Mouse (Mus musculus): Measurements from ENCODE around the gene Eva1c. TPM values are rescaled to one million over a fixed set of nuclear protein-coding genes. Genes with fewer than 3 reads are reported as not detected.

Eva1c gene
- polyA plus RNA-seq, 1 experiment from 2014 or later = 1.7 TPM

DNA sequence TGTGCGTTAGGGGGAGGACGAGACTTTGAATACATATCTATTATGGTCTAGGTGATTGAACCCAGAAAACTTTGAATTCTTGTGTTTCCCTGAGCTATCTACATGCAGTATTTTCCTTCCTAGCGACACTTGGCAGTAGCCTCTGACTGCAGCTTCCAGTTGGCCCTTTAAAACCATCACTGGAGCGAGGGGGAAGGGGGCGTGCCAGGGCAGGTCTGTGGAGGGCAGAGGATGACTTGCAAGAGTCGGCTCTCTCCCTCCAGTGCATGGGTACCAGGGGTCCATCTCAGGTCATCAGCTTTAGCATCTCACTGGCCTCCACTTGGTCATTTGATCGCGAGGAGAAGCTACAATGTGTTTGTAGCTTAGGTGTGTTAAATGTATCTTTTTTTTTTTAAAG, 46.4 kb downstream of the Eva1c start:
- no peak for ATAC-seq (ENCODE audit: insufficient number of reproducible peaks, insufficient read depth, low FRiP score, low TSS enrichment)
- Histone ChIP-seq H3K27me3 (no peaks in the 10 kb centered on the region), H3K9ac (no peak overlapping the region), H3K4me2 (replicated peaks) (no peak overlapping the region), H3K36me3 (no peaks in the 10 kb centered on the region), H3K4me3 (no peak overlapping the region), H3K27ac (no peak overlapping the region), H3K4me1 (peaks cover 6% of the 10 kb centered on the region; the same call in 1 of the 2 replicates), H3K9me3 (no peaks in the 10 kb centered on the region)
- WGBS = 60% methylated on average over 8 of the region's 8 CpGs

- Histone ChIP-seq H3K4me1 (0 out of 2 replicates have a peak, but pooled peaks cover 3% of the 10 kb centered on the region), H3K27me3 (no peaks in the 10 kb centered on the region), H3K9me3 (no peaks in the 10 kb centered on the region), H3K4me3 (no peak overlapping the region), H3K36me3 (no peaks in the 10 kb centered on the region), H3K4me2 (replicated peaks) (no peak overlapping the region), H3K27ac (no peak overlapping the region), H3K9ac (no peak overlapping the region)
- WGBS = 69% methylated on average over 5 of the region's 5 CpGs
- ATAC-seq (ENCODE audit: insufficient number of reproducible peaks, insufficient read depth, low FRiP score, low TSS enrichment) = no peak
Observed at GRCm38 (mm10) chr16:90874536-90874935, 48.0 kb downstream of the Eva1c start.

DNA sequence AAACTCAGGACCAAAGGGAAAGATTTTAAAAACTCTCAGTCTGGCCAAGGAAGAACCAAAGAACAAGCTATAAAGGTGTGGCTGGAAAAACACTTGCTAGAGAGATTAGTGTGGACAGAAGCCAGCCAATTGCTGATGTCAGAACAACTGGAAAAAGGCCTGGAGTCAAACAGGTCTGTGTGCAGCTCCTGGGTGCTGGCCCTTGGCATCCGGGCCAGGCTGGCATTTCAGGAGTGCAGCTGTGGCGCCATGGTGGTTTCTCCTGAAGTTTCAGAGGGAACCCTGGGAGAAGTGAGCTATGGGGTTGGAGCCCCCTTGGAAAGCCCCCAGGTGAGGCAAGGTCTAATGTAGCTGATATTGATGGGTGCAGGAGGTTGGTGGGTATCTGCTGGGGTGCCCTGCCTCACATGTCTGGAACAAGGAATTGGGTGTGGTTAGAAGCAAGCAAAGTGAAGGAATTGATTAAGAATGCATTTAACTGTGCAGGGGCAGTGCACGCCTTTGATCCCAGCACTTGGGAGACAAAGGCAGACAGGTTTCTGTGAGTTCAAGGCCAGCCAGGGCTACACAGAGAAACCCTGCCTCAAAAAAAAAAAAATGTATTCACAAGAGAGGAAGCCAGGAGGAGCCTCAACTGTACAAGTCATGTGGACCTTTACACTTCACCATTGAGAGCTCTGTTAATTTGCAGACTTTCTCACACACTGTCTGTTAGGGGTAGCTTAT, 51.8 kb downstream of the Eva1c start:
- H3K4me1 ChIP-seq = peaks cover 16% of the 10 kb centered on the region; the same call in 1 of the 2 replicates
- 90% methylated on average over 3 of the region's 3 CpGs for WGBS
- no peak overlapping the region for H3K4me2 ChIP-seq (replicated peaks)
- no peak overlapping the region for H3K4me3 ChIP-seq
- no peak overlapping the region for H3K27ac ChIP-seq
- no peaks in the 10 kb centered on the region for H3K27me3 ChIP-seq
- no peaks in the 10 kb centered on the region for H3K36me3 ChIP-seq
- H3K9ac ChIP-seq = no peak overlapping the region
- no peak for ATAC-seq (ENCODE audit: insufficient number of reproducible peaks, insufficient read depth, low FRiP score, low TSS enrichment)
- no peaks in the 10 kb centered on the region for H3K9me3 ChIP-seq

DNA sequence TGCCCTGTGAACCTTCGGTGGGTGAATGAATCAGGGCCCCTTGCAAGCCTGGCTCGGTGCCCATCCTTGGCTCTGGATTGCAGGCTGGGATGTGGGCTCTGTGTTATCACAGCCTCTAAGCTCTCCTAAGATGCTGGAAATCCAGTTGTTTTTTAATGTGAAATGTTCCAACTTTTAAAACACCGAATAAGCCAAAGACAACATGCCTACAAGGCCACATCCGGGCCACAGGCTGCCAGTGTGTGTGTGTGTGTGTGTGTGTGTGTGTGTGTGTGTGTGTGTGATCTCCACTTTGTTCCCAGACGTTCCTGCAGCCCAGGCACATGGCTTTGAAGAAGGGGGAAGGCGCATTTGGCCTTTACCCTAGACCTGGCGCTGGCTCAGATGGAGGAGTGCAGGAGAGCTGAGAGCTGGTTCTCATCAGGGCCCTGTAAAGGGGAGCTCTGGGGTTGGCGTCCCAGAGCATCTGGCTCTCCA, 56.0 kb downstream of the Eva1c start:
- WGBS = 48% methylated on average over 8 of the region's 8 CpGs

GRCm38 (mm10) chr16:90885351-90885750, 58.8 kb downstream of the Eva1c start:
- H3K36me3 ChIP-seq = no peaks in the 10 kb centered on the region
- H3K4me3 ChIP-seq = no peak overlapping the region
- no peak overlapping the region for H3K27ac ChIP-seq
- H3K4me2 ChIP-seq (replicated peaks) = no peak overlapping the region
- no peak overlapping the region for H3K9ac ChIP-seq
- H3K27me3 ChIP-seq = no peaks in the 10 kb centered on the region
- no peaks in the 10 kb centered on the region for H3K9me3 ChIP-seq
- H3K4me1 ChIP-seq = peaks cover 29% of the 10 kb centered on the region; the same call in 1 of the 2 replicates
- no peak for ATAC-seq (ENCODE audit: insufficient number of reproducible peaks, insufficient read depth, low FRiP score, low TSS enrichment)
- 86% methylated on average over 2 of the region's 2 CpGs for WGBS

More for the DNA sequence above, 56.0 kb downstream of the Eva1c start:
- Histone ChIP-seq H3K4me3 (no peak overlapping the region), H3K9me3 (no peaks in the 10 kb centered on the region), H3K36me3 (no peaks in the 10 kb centered on the region), H3K4me2 (replicated peaks) (no peak overlapping the region), H3K4me1 (peaks cover 29% of the 10 kb centered on the region; the same call in 1 of the 2 replicates), H3K27me3 (no peaks in the 10 kb centered on the region), H3K9ac (no peak overlapping the region), H3K27ac (peak overlapping the region; percentile 30; the same call in 1 of the 2 replicates)
- ATAC-seq (ENCODE audit: insufficient number of reproducible peaks, insufficient read depth, low FRiP score, low TSS enrichment) = peak; percentile 83

- H3K27me3 ChIP-seq = no peaks in the 10 kb centered on the region
- no peak overlapping the region for H3K4me2 ChIP-seq (replicated peaks)
- H3K27ac ChIP-seq = no peak overlapping the region
- H3K4me1 ChIP-seq = peaks cover 30% of the 10 kb centered on the region; the same call in 1 of the 2 replicates
- H3K9me3 ChIP-seq = no peaks in the 10 kb centered on the region
- H3K4me3 ChIP-seq = no peak overlapping the region
- no peaks in the 10 kb centered on the region for H3K36me3 ChIP-seq
- ATAC-seq (ENCODE audit: insufficient number of reproducible peaks, insufficient read depth, low FRiP score, low TSS enrichment) = no peak
- H3K9ac ChIP-seq = no peak overlapping the region
- 71% methylated on average over 9 of the region's 9 CpGs for WGBS
Observed at GRCm38 (mm10) chr16:90885781-90886565, 59.5 kb downstream of the Eva1c start.

- Histone ChIP-seq H3K9ac (no peak overlapping the region), H3K4me2 (replicated peaks) (no peak overlapping the region), H3K4me3 (no peak overlapping the region), H3K9me3 (no peaks in the 10 kb centered on the region), H3K27ac (no peak overlapping the region), H3K36me3 (no peaks in the 10 kb centered on the region), H3K4me1 (peaks cover 20% of the 10 kb centered on the region), H3K27me3 (no peaks in the 10 kb centered on the region)
- no peak for ATAC-seq (ENCODE audit: insufficient number of reproducible peaks, insufficient read depth, low FRiP score, low TSS enrichment)
- WGBS = 86% methylated on average over 9 of the region's 9 CpGs
Observed at GRCm38 (mm10) chr16:90890683-90891082, 64.2 kb downstream of the Eva1c start.

DNA sequence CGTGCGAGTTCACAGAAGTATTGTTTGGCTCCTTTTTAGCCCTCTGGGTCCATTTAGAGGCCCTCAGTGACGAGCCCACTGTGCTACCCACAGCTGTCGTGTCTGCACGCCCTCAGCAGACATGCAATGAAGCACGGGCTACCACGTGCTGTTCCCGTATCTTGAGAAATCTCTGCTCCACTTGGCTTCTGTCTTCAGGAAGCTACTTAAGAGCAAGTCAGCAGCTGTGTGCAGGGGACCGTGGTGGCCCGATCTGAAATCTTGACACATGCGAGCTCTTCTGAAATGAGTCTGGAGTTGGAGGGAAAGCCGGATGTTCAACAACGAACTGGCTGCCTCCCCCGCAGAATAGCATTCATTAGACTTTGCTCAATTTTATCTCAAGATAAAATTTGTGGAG, 65.1 kb downstream of the Eva1c start:
- no peak overlapping the region for H3K4me2 ChIP-seq (replicated peaks)
- ATAC-seq (ENCODE audit: insufficient number of reproducible peaks, insufficient read depth, low FRiP score, low TSS enrichment) = no peak
- 75% methylated on average over 14 of the region's 14 CpGs for WGBS
- no peak overlapping the region for H3K27ac ChIP-seq
- H3K9ac ChIP-seq = no peak overlapping the region
- H3K4me3 ChIP-seq = no peak overlapping the region
- peaks cover 18% of the 10 kb centered on the region for H3K4me1 ChIP-seq
- H3K27me3 ChIP-seq = no peaks in the 10 kb centered on the region
- H3K36me3 ChIP-seq = no peaks in the 10 kb centered on the region
- no peaks in the 10 kb centered on the region for H3K9me3 ChIP-seq

DNA sequence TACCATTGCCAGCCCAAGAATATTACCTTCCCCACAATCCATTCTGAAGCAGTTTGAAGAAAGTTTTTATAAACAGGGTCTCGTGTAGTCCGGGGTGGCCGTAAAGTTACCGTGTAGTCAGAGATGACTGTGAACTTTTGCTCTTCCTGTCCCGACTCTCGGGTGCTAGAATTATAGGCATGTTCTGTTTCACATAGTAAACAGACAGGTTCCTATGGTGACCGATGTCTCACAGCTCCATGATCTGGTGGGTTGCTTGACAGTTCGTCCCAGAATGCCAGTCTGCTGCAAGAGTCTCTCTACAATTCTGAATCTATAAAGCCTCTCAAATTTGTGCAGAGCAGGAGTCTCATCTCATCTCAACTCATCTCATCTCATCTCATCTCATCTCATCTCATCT, 65.6 kb downstream of the Eva1c start:
- Histone ChIP-seq H3K9ac (no peak overlapping the region), H3K9me3 (no peaks in the 10 kb centered on the region), H3K4me3 (no peak overlapping the region), H3K36me3 (no peaks in the 10 kb centered on the region), H3K4me2 (replicated peaks) (no peak overlapping the region), H3K4me1 (peaks cover 18% of the 10 kb centered on the region), H3K27me3 (no peaks in the 10 kb centered on the region), H3K27ac (no peak overlapping the region)
- no peak for ATAC-seq (ENCODE audit: insufficient number of reproducible peaks, insufficient read depth, low FRiP score, low TSS enrichment)
- WGBS = 45% methylated on average over 8 of the region's 8 CpGs

- Histone ChIP-seq H3K36me3 (no peaks in the 10 kb centered on the region), H3K4me2 (replicated peaks) (no peak overlapping the region), H3K9ac (no peak overlapping the region), H3K27me3 (no peaks in the 10 kb centered on the region), H3K4me1 (peaks cover 18% of the 10 kb centered on the region), H3K4me3 (no peak overlapping the region), H3K27ac (no peak overlapping the region), H3K9me3 (no peaks in the 10 kb centered on the region)
- ATAC-seq (ENCODE audit: insufficient number of reproducible peaks, insufficient read depth, low FRiP score, low TSS enrichment) = no peak
- WGBS = 82% methylated on average over 7 of the region's 7 CpGs
Observed at GRCm38 (mm10) chr16:90893019-90893418, 66.5 kb downstream of the Eva1c start.

GRCm38 (mm10) chr16:90893792-90894191, 67.3 kb downstream of the Eva1c start:
- H3K27ac ChIP-seq = no peak overlapping the region
- H3K4me3 ChIP-seq = no peak overlapping the region
- ATAC-seq (ENCODE audit: insufficient number of reproducible peaks, insufficient read depth, low FRiP score, low TSS enrichment) = no peak
- H3K27me3 ChIP-seq = no peaks in the 10 kb centered on the region
- no peaks in the 10 kb centered on the region for H3K9me3 ChIP-seq
- no peaks in the 10 kb centered on the region for H3K36me3 ChIP-seq
- H3K4me2 ChIP-seq (replicated peaks) = no peak overlapping the region
- no peak overlapping the region for H3K9ac ChIP-seq
- 60% methylated on average over 9 of the region's 9 CpGs for WGBS
- peaks cover 18% of the 10 kb centered on the region for H3K4me1 ChIP-seq

GRCm38 (mm10) chr16:90897651-90898050, 71.1 kb downstream of the Eva1c start:
- Histone ChIP-seq H3K9ac (no peak overlapping the region), H3K4me3 (no peak overlapping the region), H3K36me3 (no peaks in the 10 kb centered on the region), H3K27ac (no peak overlapping the region), H3K9me3 (no peaks in the 10 kb centered on the region), H3K27me3 (no peaks in the 10 kb centered on the region), H3K4me2 (replicated peaks) (no peak overlapping the region), H3K4me1 (peaks cover 9% of the 10 kb centered on the region; the same call in 1 of the 2 replicates)
- no peak for ATAC-seq (ENCODE audit: insufficient number of reproducible peaks, insufficient read depth, low FRiP score, low TSS enrichment)
- WGBS = 91% methylated on average over 3 of the region's 3 CpGs
